Mouse (Mus musculus): ENCODE measurements around the gene Pbx4. TPM values are rescaled to one million over a fixed set of nuclear protein-coding genes. Genes with fewer than 3 reads are reported as not detected.

The Pbx4 gene
- total RNA-seq, 2 experiments from 2014 or later, result 5.6 to 7.0 TPM

- ATAC-seq (replicated peaks; ENCODE audit: poor library complexity, severe bottlenecking), result peak; percentile 91
These were observed 24.0 kb upstream of the Pbx4 start, which contains the start of gene Gmip for GRCm38 (mm10) chr8:69808094-69808863. Gmip (plus strand) TSS chr8:69808679.

DNA sequence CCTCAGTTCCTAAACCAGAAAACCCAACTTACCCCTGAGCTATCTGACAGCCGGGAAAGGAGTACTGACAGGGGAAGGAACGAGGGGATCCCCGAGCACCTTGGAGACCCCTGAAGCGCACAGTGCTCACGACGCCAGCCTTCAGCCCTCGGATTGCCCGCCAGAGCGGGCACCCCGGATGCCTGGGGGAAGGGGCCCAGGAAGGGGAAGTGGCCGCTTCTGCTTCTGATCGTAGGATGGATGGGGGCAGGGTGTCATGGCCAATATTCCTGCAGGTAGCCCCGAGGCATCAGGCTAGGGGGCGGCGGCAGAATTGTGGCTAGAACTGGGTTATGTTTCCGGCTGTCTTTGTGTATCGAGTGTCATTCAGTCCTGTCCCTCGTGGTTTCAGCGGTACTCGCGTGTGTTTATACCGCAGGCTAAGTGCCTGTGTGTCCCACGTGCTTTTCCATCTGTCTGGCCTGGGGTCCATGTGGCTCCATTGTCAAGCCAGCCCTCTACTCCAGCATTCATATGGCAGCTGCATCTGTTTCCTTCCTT, 23.4 kb upstream of the Pbx4 start:
- ATAC-seq (replicated peaks; ENCODE audit: poor library complexity, severe bottlenecking), result peak; percentile 66

- ATAC-seq (replicated peaks; ENCODE audit: poor library complexity, severe bottlenecking), result no peak
These were observed 22.5 kb upstream of the Pbx4 start for GRCm38 (mm10) chr8:69809820-69810219.

- no peak for ATAC-seq (replicated peaks; ENCODE audit: poor library complexity, severe bottlenecking)
These were observed 17.4 kb upstream of the Pbx4 start for GRCm38 (mm10) chr8:69814881-69815280.

GRCm38 (mm10) chr8:69815396-69815795, 16.9 kb upstream of the Pbx4 start:
- ATAC-seq (replicated peaks; ENCODE audit: poor library complexity, severe bottlenecking), result no peak

DNA sequence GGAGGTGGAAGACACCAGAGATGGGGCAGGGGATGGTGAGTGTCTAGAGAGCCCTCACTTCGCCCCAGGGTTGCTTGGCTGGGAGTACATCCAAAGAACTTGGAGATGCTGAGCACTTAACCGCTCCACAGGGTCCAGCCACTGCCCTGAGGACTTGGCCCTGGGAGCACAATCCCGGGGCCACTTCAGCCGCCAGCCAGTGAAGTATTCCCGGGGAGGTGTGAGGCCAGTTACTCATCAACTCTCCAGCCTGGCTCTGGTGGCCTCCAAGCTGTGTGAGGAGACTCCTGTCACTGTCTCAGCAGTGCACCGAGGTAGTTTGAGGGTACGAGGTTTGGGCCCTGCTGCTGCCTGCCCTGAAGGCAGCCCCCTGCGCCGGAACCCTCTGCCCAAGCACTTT, 11.8 kb upstream of the Pbx4 start:
- ATAC-seq (replicated peaks; ENCODE audit: poor library complexity, severe bottlenecking), result no peak

DNA sequence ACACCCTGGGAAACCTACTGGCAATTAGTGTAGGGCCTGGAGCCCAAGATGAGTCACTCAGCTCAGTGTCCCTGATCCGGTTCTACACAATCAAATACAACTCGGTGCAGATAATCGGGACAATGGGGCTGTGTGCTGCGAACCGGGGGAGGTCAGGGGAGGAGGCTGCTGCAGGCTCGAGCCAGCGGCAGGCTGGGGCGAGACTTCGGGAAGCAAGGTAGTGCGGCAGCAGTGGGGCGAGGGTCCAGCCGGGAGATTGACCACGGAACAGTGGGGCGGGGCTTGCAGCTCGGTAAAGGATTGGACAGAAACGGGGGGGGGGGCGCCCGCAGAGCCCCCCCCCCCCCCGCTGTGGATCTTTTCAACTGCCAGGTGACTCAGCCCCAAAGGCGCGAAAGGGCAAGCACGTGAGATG, 10.3 kb upstream of the Pbx4 start:
- peak; percentile 28 for ATAC-seq (replicated peaks; ENCODE audit: poor library complexity, severe bottlenecking)

DNA sequence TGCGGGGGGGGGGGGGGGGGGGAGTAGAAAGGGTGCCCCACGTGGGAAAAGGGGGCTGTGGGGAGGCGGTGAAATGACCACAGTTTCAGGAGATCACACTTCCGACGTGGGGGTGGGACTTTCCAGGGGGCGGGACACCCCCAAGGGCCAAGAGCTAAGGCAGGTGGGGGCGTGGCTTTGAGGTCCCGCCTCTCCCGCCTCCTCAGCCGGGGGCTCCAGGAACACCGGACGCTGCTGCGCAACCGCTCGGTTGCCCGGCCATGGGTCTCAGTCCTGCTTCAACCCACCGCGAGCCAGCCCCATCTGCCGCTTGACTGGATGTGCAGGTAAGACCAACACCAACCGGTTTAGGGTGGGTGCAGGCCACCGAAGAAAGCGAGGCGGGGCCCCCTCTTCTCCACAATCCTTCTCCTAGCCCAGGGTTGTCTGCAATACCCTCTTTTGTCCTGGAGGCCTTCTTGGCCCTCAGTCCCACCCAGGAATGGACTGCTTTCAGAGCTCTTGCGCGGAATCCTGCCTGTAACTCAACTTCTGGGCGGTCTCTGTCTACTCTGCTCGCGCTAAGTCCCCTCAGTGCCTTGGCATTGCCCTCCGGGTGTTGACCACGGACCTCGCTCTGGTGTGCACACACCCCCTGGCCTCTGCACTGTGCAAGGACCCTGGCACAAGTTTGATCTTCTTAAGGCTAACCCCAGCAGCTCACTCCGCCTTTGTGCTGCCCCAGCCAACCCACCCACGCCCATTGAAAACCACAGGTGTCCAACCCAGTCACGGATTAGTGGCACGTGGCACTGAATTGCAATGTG, 9.7 kb upstream of the Pbx4 start, which contains the start of gene Lpar2:
TSS of gene Lpar2 (plus strand) at position 44 of the 806 bp plus-strand sequence.
- ATAC-seq (replicated peaks; ENCODE audit: poor library complexity, severe bottlenecking), result peak; percentile 84

DNA sequence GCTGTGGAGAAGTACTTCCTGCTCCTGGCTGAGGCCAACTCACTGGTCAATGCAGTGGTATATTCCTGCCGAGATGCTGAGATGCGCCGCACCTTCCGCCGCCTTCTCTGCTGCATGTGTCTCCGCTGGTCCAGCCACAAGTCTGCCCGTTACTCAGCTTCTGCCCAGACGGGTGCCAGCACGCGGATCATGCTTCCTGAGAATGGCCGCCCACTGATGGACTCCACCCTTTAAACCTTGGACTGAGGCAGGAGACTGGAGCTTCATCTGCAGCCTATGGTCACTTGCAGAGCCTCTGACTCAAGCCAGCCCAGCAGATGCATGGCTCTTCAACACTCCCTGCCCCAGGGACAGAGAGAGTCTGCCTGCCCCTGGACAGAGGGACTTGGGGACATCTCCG, 5.9 kb upstream of the Pbx4 start:
- no peak for ATAC-seq (replicated peaks; ENCODE audit: poor library complexity, severe bottlenecking)

- ATAC-seq (replicated peaks; ENCODE audit: poor library complexity, severe bottlenecking), result no peak
These were observed 4.9 kb downstream of the Pbx4 start for GRCm38 (mm10) chr8:69837057-69837682.

DNA sequence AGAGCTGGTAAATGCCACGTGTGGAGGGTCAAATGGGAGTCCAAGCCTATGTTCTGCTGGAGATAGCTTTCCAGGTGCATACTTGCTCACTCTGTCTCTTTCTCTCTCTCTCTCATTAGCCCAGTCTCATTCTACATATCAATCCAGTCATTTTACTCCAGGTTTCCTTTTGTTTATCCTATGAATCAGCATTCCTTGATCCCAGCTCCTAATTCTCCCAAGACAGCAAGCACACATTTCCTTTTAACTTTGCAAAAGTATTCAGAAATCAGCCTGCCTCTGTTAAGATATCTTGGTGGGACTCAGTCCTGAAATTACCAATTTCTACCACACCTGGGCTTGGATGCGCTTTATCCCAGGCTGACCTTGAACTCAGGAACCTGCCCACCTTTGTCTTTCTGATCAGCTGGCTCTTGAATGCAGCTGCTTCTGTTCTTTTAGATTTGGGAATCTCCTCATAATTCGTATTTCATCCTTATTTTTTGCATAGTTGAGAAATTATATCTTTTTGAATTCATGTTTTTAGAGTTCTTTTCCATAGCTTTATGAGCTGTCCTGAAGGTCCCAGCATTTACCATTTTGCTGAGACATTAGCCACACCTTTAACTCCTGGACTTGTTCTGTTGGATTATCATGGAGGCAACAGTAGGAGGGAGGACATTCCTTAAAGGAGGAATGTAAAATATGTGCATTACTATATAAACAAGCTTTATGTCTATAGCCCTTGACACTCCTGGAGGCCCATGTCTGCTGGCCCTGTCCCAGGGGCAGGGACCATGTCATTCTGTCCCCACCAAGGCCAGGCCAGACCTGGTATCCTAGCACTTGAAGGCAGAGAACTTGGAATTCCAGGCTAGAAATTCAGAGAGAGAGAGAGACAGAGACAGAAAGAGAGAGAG, 15.1 kb downstream of the Pbx4 start:
- no peak for ATAC-seq (replicated peaks; ENCODE audit: poor library complexity, severe bottlenecking)

GRCm38 (mm10) chr8:69848951-69849350, 16.7 kb downstream of the Pbx4 start:
- no peak for ATAC-seq (replicated peaks; ENCODE audit: poor library complexity, severe bottlenecking)

- peak; percentile 81 for ATAC-seq (replicated peaks; ENCODE audit: poor library complexity, severe bottlenecking)
These were observed 17.6 kb downstream of the Pbx4 start for GRCm38 (mm10) chr8:69849899-69850298.

GRCm38 (mm10) chr8:69850926-69851506, 18.7 kb downstream of the Pbx4 start:
- ATAC-seq (replicated peaks; ENCODE audit: poor library complexity, severe bottlenecking), result no peak

DNA sequence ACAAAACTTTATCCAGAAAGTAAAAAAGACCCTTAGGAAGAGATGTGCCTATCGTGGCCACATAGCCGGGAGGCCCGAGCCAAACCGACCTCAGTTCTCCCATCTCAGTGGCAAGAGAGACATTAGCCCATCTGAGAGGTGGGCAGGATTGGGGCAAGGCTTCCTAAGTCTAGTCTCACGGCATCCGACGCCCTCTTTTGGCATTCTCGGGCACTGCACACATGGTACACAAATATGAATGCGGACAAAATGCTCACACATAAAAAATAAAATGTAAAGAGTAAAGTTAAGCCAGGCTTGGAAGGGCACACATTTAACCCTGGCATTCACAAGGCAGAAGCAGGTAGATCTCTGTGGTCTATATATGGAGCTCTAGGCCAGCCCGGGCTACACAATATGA, 21.6 kb downstream of the Pbx4 start:
- no peak for ATAC-seq (replicated peaks; ENCODE audit: poor library complexity, severe bottlenecking)

GRCm38 (mm10) chr8:69860807-69861206, 28.5 kb downstream of the Pbx4 start:
- peak; percentile 51; the same call in 1 of the 2 replicates for ATAC-seq (replicated peaks; ENCODE audit: poor library complexity, severe bottlenecking)

DNA sequence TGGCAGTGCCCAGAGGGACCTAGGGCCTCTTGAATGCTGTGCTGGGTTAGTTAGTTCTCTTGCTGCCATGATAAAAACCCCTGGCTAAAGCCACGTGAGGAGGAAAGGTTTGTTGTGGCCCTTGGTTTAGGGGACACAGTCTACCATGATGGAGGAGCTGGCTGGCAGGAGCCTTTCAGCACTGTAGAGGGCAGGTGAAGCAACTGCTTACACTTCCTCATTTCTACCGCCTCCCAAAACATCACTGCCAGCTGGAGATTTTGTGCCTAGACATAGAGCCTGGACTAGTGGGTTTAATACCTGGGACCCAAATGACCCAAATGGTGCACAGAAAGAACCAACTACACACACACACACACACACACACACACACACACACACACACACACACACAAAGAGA, 29.0 kb downstream of the Pbx4 start:
- peak; percentile 82 for ATAC-seq (replicated peaks; ENCODE audit: poor library complexity, severe bottlenecking)

- ATAC-seq (replicated peaks; ENCODE audit: poor library complexity, severe bottlenecking), result no peak
These were observed 31.2 kb downstream of the Pbx4 start for GRCm38 (mm10) chr8:69863387-69864020.

DNA sequence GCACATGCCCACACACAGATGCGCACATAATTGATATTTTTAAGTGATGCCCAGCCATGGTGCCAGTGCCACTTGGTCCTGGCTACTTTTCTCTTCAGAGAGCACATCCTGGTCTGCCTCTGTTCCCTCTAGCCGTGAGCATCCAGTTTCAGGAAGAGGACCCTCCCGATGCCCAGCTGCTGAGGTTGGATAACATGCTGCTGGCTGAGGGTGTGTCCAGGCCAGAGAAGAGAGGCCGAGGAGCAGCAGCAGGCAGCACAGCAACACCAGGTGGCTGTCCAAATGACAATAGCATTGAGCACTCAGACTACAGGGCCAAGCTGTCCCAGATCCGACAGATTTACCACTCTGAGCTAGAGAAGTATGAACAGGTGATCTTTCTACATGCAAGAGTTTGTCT, 31.9 kb downstream of the Pbx4 start:
- ATAC-seq (replicated peaks; ENCODE audit: poor library complexity, severe bottlenecking), result no peak

Data from granulocyte monocyte progenitor cell, adult 5-6 weeks (primary cell).